26 mouse cellular contexts compared by ENCODE assay signal in genomic region chr14:18826753-18827152, GRCm38 (mm10).
DNase-seq lines count a peak whose midpoint lies in the region; ATAC-seq lines count a peak whose summit lies in the region.
"Had no signal": no experiment of that assay in that cellular context is flagged by ENCODE, and none has a peak within 500 bp of the region (broad histone marks: within the 10 kb centered on the region; RNA-seq: fewer than 3 reads in every experiment).

No protein-coding gene starts in this region.

- H3K36me3 ChIP-seq in hindbrain, embryonic 16.5 days (ENCODE audit: control insufficient read depth, insufficient read depth, low read length), result no peaks in the 10 kb centered on the region
- no peaks in the 10 kb centered on the region for H3K36me3 ChIP-seq in midbrain, embryonic 11.5 days (ENCODE audit: control insufficient read depth, insufficient read depth, low read length)
- H3K36me3 ChIP-seq: embryonic facial prominence, embryonic 12.5 days; embryonic facial prominence, embryonic 15.5 days; heart, embryonic 12.5 days; heart, embryonic 15.5 days; hindbrain, embryonic 10.5 days; hindbrain, embryonic 13.5 days had no signal

- H3K27me3 ChIP-seq in hindbrain, embryonic 16.5 days (replicated peaks; ENCODE audit: control insufficient read depth, insufficient read depth, low read length), result no peaks in the 10 kb centered on the region
- H3K27me3 ChIP-seq in midbrain, embryonic 11.5 days (ENCODE audit: control insufficient read depth, insufficient read depth, low read length), result no peaks in the 10 kb centered on the region
- H3K27me3 ChIP-seq: embryonic facial prominence, embryonic 12.5 days; embryonic facial prominence, embryonic 15.5 days; heart, embryonic 12.5 days; heart, embryonic 15.5 days; hindbrain, embryonic 13.5 days; Patski had no signal

- no peak overlapping the region for H3K9ac ChIP-seq in hindbrain, embryonic 16.5 days (ENCODE audit: low read depth, low read length)
- H3K9ac ChIP-seq in midbrain, embryonic 11.5 days (ENCODE audit: low read length), result no peak overlapping the region
- H3K9ac ChIP-seq: embryonic facial prominence, embryonic 12.5 days; embryonic facial prominence, embryonic 15.5 days; heart, embryonic 12.5 days; heart, embryonic 15.5 days; hindbrain, embryonic 13.5 days had no signal

- no peak overlapping the region for H3K27ac ChIP-seq in hindbrain, embryonic 16.5 days (ENCODE audit: low read depth, low read length)
- H3K27ac ChIP-seq in midbrain, embryonic 11.5 days (ENCODE audit: low read depth, low read length), result no peak overlapping the region
- H3K27ac ChIP-seq: embryonic facial prominence, embryonic 12.5 days; embryonic facial prominence, embryonic 15.5 days; heart, embryonic 15.5 days; hindbrain, embryonic 10.5 days; hindbrain, embryonic 13.5 days; hindbrain, postnatal 0 days had no signal

- no peak overlapping the region for H3K4me3 ChIP-seq in hindbrain, embryonic 16.5 days (ENCODE audit: low read length)
- no peak overlapping the region for H3K4me3 ChIP-seq in midbrain, embryonic 11.5 days (ENCODE audit: low read depth, low read length)
- H3K4me3 ChIP-seq: embryonic facial prominence, embryonic 12.5 days; embryonic facial prominence, embryonic 15.5 days; heart, embryonic 12.5 days; heart, embryonic 15.5 days; hindbrain, embryonic 10.5 days; hindbrain, embryonic 13.5 days had no signal

- H3K9me3 ChIP-seq in hindbrain, embryonic 16.5 days (ENCODE audit: control insufficient read depth, low read length), result no peaks in the 10 kb centered on the region
- H3K9me3 ChIP-seq in midbrain, embryonic 11.5 days (ENCODE audit: control insufficient read depth, low read length), result no peaks in the 10 kb centered on the region
- H3K9me3 ChIP-seq: embryonic facial prominence, embryonic 12.5 days; embryonic facial prominence, embryonic 15.5 days; heart, embryonic 15.5 days; hindbrain, embryonic 10.5 days; hindbrain, embryonic 13.5 days had no signal

- no peak overlapping the region for H3K4me2 ChIP-seq in hindbrain, embryonic 16.5 days (ENCODE audit: low read length)
- H3K4me2 ChIP-seq in midbrain, embryonic 11.5 days, result no peak overlapping the region
- H3K4me2 ChIP-seq: embryonic facial prominence, embryonic 12.5 days; embryonic facial prominence, embryonic 15.5 days; heart, embryonic 12.5 days; heart, embryonic 15.5 days; hindbrain, embryonic 13.5 days had no signal

- H3K4me1 ChIP-seq in hindbrain, embryonic 16.5 days (ENCODE audit: control insufficient read depth, insufficient read depth, low read depth, low read length), result no peaks in the 10 kb centered on the region
- H3K4me1 ChIP-seq in midbrain, embryonic 11.5 days (ENCODE audit: control insufficient read depth, insufficient read depth, low read length), result no peaks in the 10 kb centered on the region
- H3K4me1 ChIP-seq: embryonic facial prominence, embryonic 12.5 days; hindbrain, embryonic 10.5 days; hindbrain, embryonic 13.5 days had no signal

- ATAC-seq in hindbrain, embryonic 16.5 days, result no peak
- no peak for ATAC-seq in midbrain, embryonic 11.5 days (ENCODE audit: low FRiP score)
- ATAC-seq: forebrain, embryonic 14.5 days; hindbrain, postnatal 0 days; inflammation-experienced regulatory T-cells, adult 6 months; intestine, embryonic 16.5 days; Patski had no signal

- peak; percentile 21 for DNase-seq in cerebellum, adult 9-10 months
- no peak for DNase-seq in cerebellum, postnatal 10 days
- peak; percentile 24 to 34 for DNase-seq in heart, adult 9 months (ENCODE audit: low spot score in 2 of 2)
- no peak for DNase-seq in heart, adult 8-10 months (ENCODE audit: low spot score)
- DNase-seq in lung, postnatal 36 days, result peak; percentile 13
- DNase-seq in lung, postnatal 25 days (ENCODE audit: low spot score), result no peak
- no peak for DNase-seq in midbrain, embryonic 11.5 days (ENCODE audit: low spot score, missing footprints)
- DNase-seq: adrenal gland, adult 2 months; adrenal gland, postnatal 14 days; cerebellum, adult 11-12 months; cerebellum, adult 8-10 months; cerebellum, postnatal 25 days; gastrocnemius, postnatal 25 days; heart, postnatal 36 days had no signal

Comparison
In these comparisons a context has a peak if more than half of its experiments do, and no peak if none do; other contexts are left out.
1. DNase-seq: peak in cerebellum, adult 9-10 months (single experiment), heart, adult 9 months (2 of 2) and lung, postnatal 36 days (single experiment); none in cerebellum, postnatal 10 days (0 of 2), heart, adult 8-10 months (single experiment), lung, postnatal 25 days (single experiment) and midbrain, embryonic 11.5 days (single experiment).